Mouse (Mus musculus) Muller cell, postnatal 12 days (primary cell): Measurements from ENCODE around the gene Cldn7.
A peak's percentile ranks its signal among the peaks of the same experiment; 100 is the strongest.
"Not testable (repeated sequence)": the region's sequence is repeated elsewhere in the genome, so short reads cannot be mapped to it uniquely, and the experiment has no call there.

Experiments used
- DNase-seq: peaks from one replicate; pipeline ENCODE4 v3.0.0-alpha.2; 2015; ENCODE audit errors: inconsistent ontology term

Cldn7 gene

GRCm38 (mm10) chr11:70014051-70014450 lies 49.5 kb downstream of the Cldn7 start:
- no peak for DNase-seq

- peak; percentile 91 for DNase-seq
Measured at GRCm38 (mm10) chr11:70014880-70015558, 50.4 kb downstream of the Cldn7 start, which contains the start of gene Acadvl. Gene Acadvl, minus strand, starts transcription at chr11:70015411.

- no peak for DNase-seq
Measured at GRCm38 (mm10) chr11:70015677-70016076, 51.1 kb downstream of the Cldn7 start.

GRCm38 (mm10) chr11:70016177-70016576 lies 51.6 kb downstream of the Cldn7 start:
- not testable (repeated sequence) for DNase-seq

DNA sequence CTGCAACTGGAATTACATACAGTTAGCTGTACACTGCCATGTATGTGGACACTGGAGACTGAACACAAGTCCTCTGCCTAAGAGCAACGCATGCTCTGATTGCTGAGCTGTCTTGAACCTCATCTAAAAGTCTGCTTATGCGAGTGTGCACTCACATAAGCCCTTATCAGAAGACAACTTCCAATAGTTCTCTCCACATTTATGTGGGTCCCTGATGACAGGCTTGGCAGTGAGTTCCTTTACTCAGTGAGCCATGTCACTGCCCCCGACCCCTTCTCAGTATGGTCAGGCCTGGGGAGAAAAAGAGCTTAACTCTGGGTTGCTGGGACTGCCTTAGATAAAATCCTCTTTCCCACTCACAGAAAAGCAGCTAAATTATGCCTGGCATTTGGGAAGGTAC lies 52.1 kb downstream of the Cldn7 start, which contains the start of gene Dlg4:
Dlg4 (plus strand) TSS at position 274 of the 400 bp plus-strand sequence.
- no peak for DNase-seq

- DNase-seq = no peak
Measured at GRCm38 (mm10) chr11:70017199-70017767, 52.7 kb downstream of the Cldn7 start.
